Mouse (Mus musculus) embryo, embryonic 11 days (tissue): ENCODE measurements around the gene Serpina3n.

ENCODE experiments used
- DNase-seq: peaks from one replicate; pipeline ENCODE4 v3.0.0-alpha.2; 2015

The Serpina3n gene

DNA sequence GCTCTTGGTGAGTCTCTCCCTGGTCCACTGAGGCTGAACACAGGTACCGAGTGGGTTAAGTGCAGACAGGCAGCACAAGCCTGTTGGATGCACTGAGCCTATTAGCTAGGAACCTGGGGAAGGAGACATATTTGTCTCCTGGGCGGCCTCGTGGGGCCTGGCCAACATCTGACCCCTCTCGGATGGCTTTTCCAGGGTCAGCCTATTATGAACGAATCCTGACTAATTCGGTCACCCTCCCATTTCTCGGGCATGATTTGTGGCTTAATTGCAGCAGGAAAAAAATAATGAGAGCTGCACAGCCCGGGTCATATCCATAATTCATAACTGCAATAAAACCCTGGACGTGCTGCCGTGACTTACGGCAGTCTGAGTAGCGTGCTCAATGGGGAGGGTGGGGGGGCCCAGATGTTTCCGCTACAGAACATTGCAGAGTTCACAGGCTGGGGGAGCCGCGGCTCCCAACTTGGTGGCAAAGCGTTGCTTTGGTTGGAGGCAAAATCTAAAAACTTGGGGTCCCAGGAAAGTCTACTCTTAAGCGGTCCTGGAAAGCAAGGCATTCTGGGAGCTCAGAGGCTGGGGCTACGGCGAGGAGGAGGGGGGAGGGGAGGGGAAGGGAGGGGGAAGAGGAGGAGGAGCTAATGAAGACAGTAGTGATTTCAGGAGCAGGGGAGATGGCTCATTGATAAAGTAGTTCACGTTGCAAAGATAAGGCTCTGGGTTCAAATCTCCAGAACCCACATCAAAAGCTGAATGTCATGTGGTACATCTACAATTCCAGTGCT, 27.6 kb downstream of the Serpina3n start:
- DNase-seq = peak; percentile 43

DNA sequence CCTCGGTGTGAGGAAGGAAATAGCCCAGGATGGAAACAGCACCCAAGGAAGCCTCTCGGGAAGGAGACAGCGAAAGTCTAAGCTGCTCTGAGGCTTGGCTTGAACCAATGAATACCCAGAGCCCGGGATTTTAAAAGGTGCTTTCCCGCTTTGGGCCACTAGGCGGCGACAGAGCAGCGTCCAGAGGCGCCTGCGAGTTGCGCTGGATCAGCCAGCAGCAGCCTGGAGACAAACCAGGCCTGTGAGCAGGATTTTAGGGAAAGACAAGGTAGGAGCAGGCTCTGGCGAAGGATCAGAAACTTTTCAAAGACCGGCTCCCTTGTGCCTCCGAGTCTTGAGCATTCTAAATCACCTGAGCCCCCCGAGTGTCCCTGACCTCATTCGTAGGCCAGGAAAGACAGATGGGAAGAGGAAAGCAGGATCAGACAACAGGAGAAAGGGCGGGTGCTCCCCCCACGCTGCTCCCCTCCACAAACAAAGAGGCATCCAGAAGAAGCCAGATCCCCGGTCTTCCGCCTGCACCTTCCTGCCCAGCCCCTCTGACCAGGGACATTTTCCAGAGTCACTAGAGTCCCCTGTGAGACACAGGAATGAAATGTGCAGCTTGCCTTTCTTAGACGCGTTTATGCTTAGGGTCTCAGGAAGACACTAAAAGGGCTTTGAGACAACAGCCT, 33.7 kb downstream of the Serpina3n start:
- peak; percentile 86 for DNase-seq

DNA sequence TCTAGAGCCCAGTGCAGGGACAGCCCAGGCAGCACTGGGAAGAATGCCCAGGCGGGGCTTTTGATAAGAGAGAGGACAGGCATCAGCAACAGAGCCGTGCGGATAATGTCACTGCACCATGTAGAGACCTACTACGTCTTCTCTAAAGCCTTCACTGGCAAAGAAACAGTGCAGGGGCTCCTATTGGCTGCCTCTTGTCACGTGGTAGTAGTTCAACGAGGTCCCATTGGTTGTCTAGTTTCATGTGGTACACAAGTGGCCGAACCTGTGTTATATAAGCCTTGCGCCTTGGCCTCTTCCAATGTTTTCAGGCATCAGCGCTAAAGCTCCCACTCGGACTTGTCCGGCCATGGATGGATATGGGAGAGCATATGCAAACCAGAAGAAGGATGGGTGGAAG, 37.2 kb downstream of the Serpina3n start:
- no peak for DNase-seq

DNA sequence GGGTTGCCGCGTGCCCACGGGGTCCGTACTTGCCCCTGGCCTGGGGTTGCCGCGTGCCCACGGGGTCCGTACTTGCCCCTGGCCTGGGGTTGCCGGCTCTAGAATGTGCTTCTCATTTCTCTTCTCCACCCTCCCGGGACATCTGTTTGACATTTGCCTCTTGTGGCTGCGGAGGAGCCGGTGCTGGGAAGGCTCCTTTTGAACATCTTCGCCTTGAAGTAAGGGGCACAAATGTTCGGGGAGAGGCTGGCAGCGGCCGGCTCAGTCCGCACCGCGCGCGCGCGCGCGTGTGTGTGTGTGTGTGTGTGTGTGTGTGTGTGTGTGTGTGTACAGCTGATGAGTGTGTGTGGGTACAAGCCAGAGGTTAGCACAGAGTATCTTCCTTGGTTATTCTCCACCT, 40.5 kb downstream of the Serpina3n start:
- DNase-seq = peak; percentile 40

DNA sequence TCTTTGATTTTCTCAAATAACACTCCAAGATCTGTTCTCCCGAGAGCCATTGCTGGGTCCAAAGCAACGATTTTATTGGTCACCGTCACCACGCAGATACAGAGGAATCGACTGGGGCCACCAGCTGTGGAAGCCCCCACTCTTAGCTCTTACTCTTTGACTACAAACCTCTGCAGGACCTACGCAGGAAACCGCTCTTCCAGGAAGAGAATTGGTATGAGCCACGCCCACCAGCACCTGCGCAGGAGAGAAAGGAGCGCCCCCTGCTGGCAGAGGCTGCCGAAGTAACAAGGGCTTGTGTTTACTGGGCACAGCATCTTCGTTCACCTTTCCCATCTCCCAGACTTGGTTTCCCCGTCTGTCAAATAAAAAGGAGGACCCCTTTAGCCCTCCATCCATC, 41.6 kb downstream of the Serpina3n start:
- peak; percentile 70 for DNase-seq

DNA sequence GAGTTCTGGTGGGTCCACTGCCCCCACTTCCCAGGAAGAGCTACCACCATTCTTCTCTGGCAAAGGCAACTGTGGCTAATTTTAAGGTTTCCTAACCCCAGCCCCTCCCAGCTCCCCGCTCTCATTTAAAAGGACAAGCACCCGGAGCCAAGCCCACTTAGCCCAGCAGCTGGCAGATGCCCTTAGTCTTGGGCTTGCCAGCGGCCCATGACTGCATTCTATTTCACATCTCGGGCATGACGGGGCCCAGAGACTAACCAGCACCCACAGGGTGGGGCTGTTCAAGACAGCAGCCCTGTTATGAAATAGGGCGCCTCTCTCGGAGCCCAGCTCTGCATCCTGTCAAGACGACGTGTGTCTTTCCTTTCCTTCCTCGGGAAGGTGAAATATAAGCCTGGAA, 43.7 kb downstream of the Serpina3n start:
- DNase-seq = no peak

DNA sequence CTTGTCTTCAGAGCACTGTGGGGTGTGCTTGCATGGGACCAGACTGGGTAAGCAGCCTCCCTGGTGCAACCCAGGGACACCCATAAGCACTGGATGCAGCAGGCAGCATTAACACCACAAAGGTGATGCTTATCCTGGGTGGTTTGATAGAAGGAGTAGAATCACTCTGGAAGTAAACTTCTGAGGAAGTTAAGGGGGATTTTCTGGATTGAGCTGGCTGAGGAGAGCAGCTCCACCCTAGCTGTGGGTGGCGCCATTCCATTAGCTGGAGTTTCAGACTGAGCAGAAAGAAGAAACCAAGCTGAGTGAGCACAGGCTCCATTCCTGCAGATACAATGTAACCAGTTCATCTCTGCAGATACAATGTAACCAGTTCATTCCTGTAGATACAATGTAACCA, 46.5 kb downstream of the Serpina3n start:
- DNase-seq = no peak

DNA sequence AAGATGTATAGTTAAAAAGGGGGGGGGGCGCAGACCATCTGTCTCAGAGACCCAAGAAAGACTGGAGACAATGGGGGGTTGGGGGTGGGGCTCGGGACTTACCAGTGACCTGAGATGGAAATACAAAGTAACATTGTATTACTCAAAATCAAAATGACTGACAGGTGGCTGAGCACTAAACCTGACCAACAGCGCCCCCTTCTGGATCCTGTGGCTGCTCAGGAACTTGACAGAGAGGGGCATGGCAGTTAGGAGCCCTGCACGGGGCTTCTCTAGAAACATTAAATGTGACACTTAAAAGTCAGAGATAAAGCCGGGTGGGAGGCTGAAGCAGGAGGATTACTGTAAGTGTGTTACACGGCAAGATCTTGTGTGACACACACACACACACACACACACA, 52.8 kb downstream of the Serpina3n start:
- no peak for DNase-seq

DNA sequence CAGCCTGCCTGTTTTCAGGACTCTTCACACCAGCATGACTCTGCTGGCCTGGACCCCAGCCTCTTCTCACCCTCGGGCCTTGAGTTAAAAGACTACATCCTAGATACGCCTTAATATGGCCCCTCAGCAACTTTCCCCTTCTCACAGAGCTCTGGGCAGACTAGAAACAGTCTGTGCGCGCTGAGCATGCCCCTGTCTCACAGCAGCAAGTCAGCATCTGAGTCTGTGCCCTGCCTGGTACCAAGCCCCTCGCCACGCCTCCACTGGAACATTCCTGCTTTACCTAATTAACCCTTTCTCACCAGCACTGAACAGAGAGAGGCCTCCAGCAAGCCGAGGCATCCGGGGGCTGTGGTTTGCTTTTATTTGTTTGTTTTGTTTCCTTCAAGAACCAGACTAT, 54.8 kb downstream of the Serpina3n start:
- peak; percentile 48 for DNase-seq
